Mouse (Mus musculus): Measurements from ENCODE around the gene Swt1. TPM values are rescaled to one million over a fixed set of nuclear protein-coding genes. Genes with fewer than 3 reads are reported as not detected.

The Swt1 gene
- polyA plus RNA-seq, 2 experiments: 21.1 to 27.8 TPM

GRCm38 (mm10) chr1:151390029-151390428, 38.2 kb downstream of the Swt1 start:
- DNase-seq (ENCODE audit: low spot score): no peak
- no peak for TF ChIP-seq POLR2A (IDR thresholded peaks at IDR 0.05; ENCODE audit: borderline replicate concordance, extremely low read depth, insufficient read depth, insufficient read length)
- Histone ChIP-seq H3K4me3 (replicated peaks; ENCODE audit: low read length) (no peak overlapping the region), H3K4me2 (replicated peaks; ENCODE audit: low read depth, low read length, severe bottlenecking) (no peak overlapping the region), H3K9me3 (ENCODE audit: control insufficient read depth, low read length) (no peaks in the 10 kb centered on the region), H3K27ac (replicated peaks; ENCODE audit: low read depth, low read length) (no peak overlapping the region), H3K4me1 (ENCODE audit: control insufficient read depth, insufficient read depth, low read length) (no peaks in the 10 kb centered on the region), H3K27me3 (ENCODE audit: control insufficient read depth, insufficient read depth, low read length) (no peaks in the 10 kb centered on the region), H3K9ac (ENCODE audit: low read depth, low read length, severe bottlenecking) (no peak overlapping the region), H3K36me3 (ENCODE audit: control insufficient read depth, insufficient read depth, low read length) (peaks cover 35% of the 10 kb centered on the region)
- ATAC-seq (ENCODE audit: low FRiP score, low read depth): no peak
- 94% methylated on average over 1 of the region's 1 CpGs for WGBS

GRCm38 (mm10) chr1:151377353-151377752, 50.9 kb downstream of the Swt1 start:
- H3K4me1 ChIP-seq (ENCODE audit: control insufficient read depth, insufficient read depth, low read length): no peaks in the 10 kb centered on the region
- H3K9me3 ChIP-seq (ENCODE audit: control insufficient read depth, low read length): no peaks in the 10 kb centered on the region
- no peak for TF ChIP-seq POLR2A (IDR thresholded peaks at IDR 0.05; ENCODE audit: borderline replicate concordance, extremely low read depth, insufficient read depth, insufficient read length)
- no peak overlapping the region for H3K4me3 ChIP-seq (replicated peaks; ENCODE audit: low read length)
- WGBS: 86% methylated on average over 3 of the region's 3 CpGs
- no peak for DNase-seq (ENCODE audit: low spot score)
- ATAC-seq (ENCODE audit: low FRiP score, low read depth): no peak
- H3K27ac ChIP-seq (replicated peaks; ENCODE audit: low read depth, low read length): no peak overlapping the region
- no peak overlapping the region for H3K4me2 ChIP-seq (replicated peaks; ENCODE audit: low read depth, low read length, severe bottlenecking)
- no peaks in the 10 kb centered on the region for H3K27me3 ChIP-seq (ENCODE audit: control insufficient read depth, insufficient read depth, low read length)
- no peak overlapping the region for H3K9ac ChIP-seq (ENCODE audit: low read depth, low read length, severe bottlenecking)
- H3K36me3 ChIP-seq (ENCODE audit: control insufficient read depth, insufficient read depth, low read length): peaks cover 17% of the 10 kb centered on the region; the same call in 1 of the 2 replicates

GRCm38 (mm10) chr1:151372823-151373222, 55.4 kb downstream of the Swt1 start:
- Histone ChIP-seq H3K27me3 (ENCODE audit: control insufficient read depth, insufficient read depth, low read length) (no peaks in the 10 kb centered on the region), H3K27ac (replicated peaks; ENCODE audit: low read depth, low read length) (no peak overlapping the region), H3K4me1 (ENCODE audit: control insufficient read depth, insufficient read depth, low read length) (no peaks in the 10 kb centered on the region), H3K4me2 (replicated peaks; ENCODE audit: low read depth, low read length, severe bottlenecking) (no peak overlapping the region), H3K9me3 (ENCODE audit: control insufficient read depth, low read length) (no peaks in the 10 kb centered on the region), H3K9ac (ENCODE audit: low read depth, low read length, severe bottlenecking) (no peak overlapping the region), H3K4me3 (replicated peaks; ENCODE audit: low read length) (no peak overlapping the region), H3K36me3 (ENCODE audit: control insufficient read depth, insufficient read depth, low read length) (peaks cover 38% of the 10 kb centered on the region)
- 95% methylated on average over 1 of the region's 1 CpGs for WGBS
- no peak for TF ChIP-seq POLR2A (IDR thresholded peaks at IDR 0.05; ENCODE audit: borderline replicate concordance, extremely low read depth, insufficient read depth, insufficient read length)
- DNase-seq (ENCODE audit: low spot score) (no peak), ATAC-seq (ENCODE audit: low FRiP score, low read depth) (no peak)

GRCm38 (mm10) chr1:151371543-151371942, 56.7 kb downstream of the Swt1 start:
- no peak overlapping the region for H3K27ac ChIP-seq (replicated peaks; ENCODE audit: low read depth, low read length)
- no peak overlapping the region for H3K9ac ChIP-seq (ENCODE audit: low read depth, low read length, severe bottlenecking)
- DNase-seq (ENCODE audit: low spot score): no peak
- no peaks in the 10 kb centered on the region for H3K4me1 ChIP-seq (ENCODE audit: control insufficient read depth, insufficient read depth, low read length)
- ATAC-seq (ENCODE audit: low FRiP score, low read depth): no peak
- no peaks in the 10 kb centered on the region for H3K9me3 ChIP-seq (ENCODE audit: control insufficient read depth, low read length)
- 96% methylated on average over 5 of the region's 5 CpGs for WGBS
- peaks cover 43% of the 10 kb centered on the region for H3K36me3 ChIP-seq (ENCODE audit: control insufficient read depth, insufficient read depth, low read length)
- H3K4me2 ChIP-seq (replicated peaks; ENCODE audit: low read depth, low read length, severe bottlenecking): no peak overlapping the region
- no peak overlapping the region for H3K4me3 ChIP-seq (replicated peaks; ENCODE audit: low read length)
- no peak for TF ChIP-seq POLR2A (IDR thresholded peaks at IDR 0.05; ENCODE audit: borderline replicate concordance, extremely low read depth, insufficient read depth, insufficient read length)
- H3K27me3 ChIP-seq (ENCODE audit: control insufficient read depth, insufficient read depth, low read length): no peaks in the 10 kb centered on the region

GRCm38 (mm10) chr1:151370573-151370972, 57.7 kb downstream of the Swt1 start:
- H3K4me3 ChIP-seq (replicated peaks; ENCODE audit: low read length): no peak overlapping the region
- no peak overlapping the region for H3K4me2 ChIP-seq (replicated peaks; ENCODE audit: low read depth, low read length, severe bottlenecking)
- WGBS: 85% methylated on average over 3 of the region's 3 CpGs
- no peaks in the 10 kb centered on the region for H3K27me3 ChIP-seq (ENCODE audit: control insufficient read depth, insufficient read depth, low read length)
- H3K9me3 ChIP-seq (ENCODE audit: control insufficient read depth, low read length): no peaks in the 10 kb centered on the region
- H3K27ac ChIP-seq (replicated peaks; ENCODE audit: low read depth, low read length): no peak overlapping the region
- TF ChIP-seq POLR2A (IDR thresholded peaks at IDR 0.05; ENCODE audit: borderline replicate concordance, extremely low read depth, insufficient read depth, insufficient read length): no peak
- H3K9ac ChIP-seq (ENCODE audit: low read depth, low read length, severe bottlenecking): no peak overlapping the region
- DNase-seq (ENCODE audit: low spot score) (no peak), ATAC-seq (ENCODE audit: low FRiP score, low read depth) (no peak)
- peaks cover 51% of the 10 kb centered on the region for H3K36me3 ChIP-seq (ENCODE audit: control insufficient read depth, insufficient read depth, low read length)
- no peaks in the 10 kb centered on the region for H3K4me1 ChIP-seq (ENCODE audit: control insufficient read depth, insufficient read depth, low read length)

- H3K27me3 ChIP-seq (ENCODE audit: control insufficient read depth, insufficient read depth, low read length): no peaks in the 10 kb centered on the region
- H3K36me3 ChIP-seq (ENCODE audit: control insufficient read depth, insufficient read depth, low read length): peaks cover 68% of the 10 kb centered on the region
- no peak overlapping the region for H3K4me2 ChIP-seq (replicated peaks; ENCODE audit: low read depth, low read length, severe bottlenecking)
- whole genome bisulfite sequencing: 76% methylated on average over 3 of the region's 3 CpGs
- ATAC-seq (ENCODE audit: low FRiP score, low read depth) (no peak), DNase-seq (ENCODE audit: low spot score) (no peak)
- H3K4me1 ChIP-seq (ENCODE audit: control insufficient read depth, insufficient read depth, low read length): no peaks in the 10 kb centered on the region
- TF ChIP-seq POLR2A (IDR thresholded peaks at IDR 0.05; ENCODE audit: borderline replicate concordance, extremely low read depth, insufficient read depth, insufficient read length): no peak
- H3K9me3 ChIP-seq (ENCODE audit: control insufficient read depth, low read length): no peaks in the 10 kb centered on the region
- no peak overlapping the region for H3K4me3 ChIP-seq (replicated peaks; ENCODE audit: low read length)
- H3K27ac ChIP-seq (replicated peaks; ENCODE audit: low read depth, low read length): no peak overlapping the region
- no peak overlapping the region for H3K9ac ChIP-seq (ENCODE audit: low read depth, low read length, severe bottlenecking)
Measured at GRCm38 (mm10) chr1:151368444-151368843, 59.8 kb downstream of the Swt1 start.

All from limb, embryonic 14.5 days (tissue).